Mouse (Mus musculus) mesoderm, embryonic 11.5 days (tissue): ENCODE results near the gene Grap2.
A peak's percentile ranks its signal among the peaks of the same experiment; 100 is the strongest.

ENCODE experiments used
- DNase-seq: peaks from one replicate; pipeline ENCODE4 v3.0.0-alpha.2; 2012; ENCODE audit warnings: low read depth, low spot score

The Grap2 gene

GRCm38 (mm10) chr15:80572291-80572690 is at the start of gene Grap2:
Gene Grap2 (plus strand): TSS chr15:80572594.
- DNase-seq: no peak

GRCm38 (mm10) chr15:80529955-80530869 is 42.2 kb upstream of the Grap2 start:
- peak; percentile 37 for DNase-seq

GRCm38 (mm10) chr15:80531026-80531425 is 41.4 kb upstream of the Grap2 start:
- DNase-seq: no peak

- DNase-seq: no peak
Measured at GRCm38 (mm10) chr15:80532281-80533072, 39.9 kb upstream of the Grap2 start.

- no peak for DNase-seq
Measured at GRCm38 (mm10) chr15:80533274-80533673, 39.1 kb upstream of the Grap2 start.

- no peak for DNase-seq
Measured at GRCm38 (mm10) chr15:80536051-80536450, 36.3 kb upstream of the Grap2 start.

- no peak for DNase-seq
Measured at GRCm38 (mm10) chr15:80538075-80538474, 34.3 kb upstream of the Grap2 start.

GRCm38 (mm10) chr15:80538671-80539340 is 33.6 kb upstream of the Grap2 start:
- no peak for DNase-seq

- DNase-seq: no peak
Measured at GRCm38 (mm10) chr15:80544115-80544514, 28.3 kb upstream of the Grap2 start.

GRCm38 (mm10) chr15:80545430-80545829 is 27.0 kb upstream of the Grap2 start:
- no peak for DNase-seq

GRCm38 (mm10) chr15:80554860-80555822 is 17.3 kb upstream of the Grap2 start:
- DNase-seq: no peak

- DNase-seq: no peak
Measured at GRCm38 (mm10) chr15:80556021-80556420, 16.4 kb upstream of the Grap2 start.

GRCm38 (mm10) chr15:80557745-80558144 is 14.6 kb upstream of the Grap2 start:
- no peak for DNase-seq

- DNase-seq: no peak
Measured at GRCm38 (mm10) chr15:80559534-80559933, 12.9 kb upstream of the Grap2 start.

- no peak for DNase-seq
Measured at GRCm38 (mm10) chr15:80559978-80560377, 12.4 kb upstream of the Grap2 start.

- DNase-seq: no peak
Measured at GRCm38 (mm10) chr15:80560646-80561580, 11.5 kb upstream of the Grap2 start.

- no peak for DNase-seq
Measured at GRCm38 (mm10) chr15:80562446-80562845, 9.9 kb upstream of the Grap2 start.

GRCm38 (mm10) chr15:80563634-80564208 is 8.7 kb upstream of the Grap2 start:
- no peak for DNase-seq

- DNase-seq: no peak
Measured at GRCm38 (mm10) chr15:80565106-80565665, 7.2 kb upstream of the Grap2 start, which contains the start of gene Enthd1. Gene Enthd1 (minus strand): TSS chr15:80565156.
